ENCODE assay signal across 9 mouse cellular contexts in the genomic region with DNA sequence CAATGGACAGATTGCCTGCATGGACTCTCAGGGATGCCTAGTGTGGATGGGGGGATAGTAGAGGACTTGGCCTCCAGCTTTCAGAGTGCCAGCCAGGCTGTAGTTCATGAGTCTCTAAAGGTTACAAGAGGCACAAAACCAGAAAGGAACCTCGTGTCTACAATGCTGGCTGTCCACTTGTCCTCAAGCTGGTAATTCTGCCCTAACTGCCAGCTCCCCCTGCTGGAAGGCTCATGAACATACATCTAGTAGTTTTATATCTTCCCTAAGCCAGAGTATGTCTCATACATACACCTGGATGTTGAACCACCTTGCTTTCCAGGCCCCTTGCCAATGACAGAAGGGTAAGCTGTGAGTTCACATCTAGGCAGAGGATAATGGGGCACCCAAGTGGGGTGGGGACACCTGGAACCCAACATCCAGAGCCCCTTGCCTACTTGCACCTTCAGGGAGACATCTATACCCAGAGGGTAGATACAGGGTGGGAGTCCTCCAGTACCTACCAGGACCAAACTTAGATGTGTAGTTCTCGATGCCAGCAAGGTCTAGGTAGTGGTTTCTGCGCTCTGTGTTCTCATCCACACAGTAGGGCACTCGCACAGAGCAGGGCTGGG. TPM values are rescaled to one million over a fixed set of nuclear protein-coding genes. Genes with fewer than 3 reads are reported as not detected.
DNase-seq lines count a peak whose midpoint lies in the region; ATAC-seq and TF ChIP-seq lines count a peak whose summit lies in the region.
"Had no signal": no experiment of that assay in that cellular context is flagged by ENCODE, and none has a peak within 500 bp of the region (broad histone marks: within the 10 kb centered on the region; RNA-seq: fewer than 3 reads in every experiment).

No protein-coding gene starts in this region.

- H3K4me2 ChIP-seq in kidney, embryonic 14.5 days (replicated peaks; ENCODE audit: low read depth, low read length): no peak overlapping the region
- H3K4me2 ChIP-seq in stomach, postnatal 0 days (replicated peaks; ENCODE audit: low read depth): no peak overlapping the region

- ATAC-seq in kidney, embryonic 14.5 days (ENCODE audit: low FRiP score, low TSS enrichment): no peak
- ATAC-seq in megakaryocyte-erythroid progenitor cell, adult 5-6 weeks (replicated peaks; ENCODE audit: low FRiP score, low TSS enrichment, poor library complexity, severe bottlenecking): peak; percentile 63
- ATAC-seq in stomach, postnatal 0 days (ENCODE audit: low FRiP score, low TSS enrichment): 0 out of 2 replicates have a peak, but pooled peaks have one; percentile 2

- no peak overlapping the region for H3K27ac ChIP-seq in kidney, embryonic 14.5 days (ENCODE audit: low read depth, low read length)
- H3K27ac ChIP-seq in stomach, postnatal 0 days (replicated peaks): no peak overlapping the region

- 71% methylated on average over 4 of the region's 4 CpGs for WGBS in kidney, embryonic 14.5 days
- 65% methylated on average over 4 of the region's 4 CpGs for WGBS in stomach, postnatal 0 days

- H3K9ac ChIP-seq in kidney, embryonic 14.5 days (ENCODE audit: low read depth, low read length): no peak overlapping the region
- no peak overlapping the region for H3K9ac ChIP-seq in stomach, postnatal 0 days (ENCODE audit: low read length)

- peak; percentile 56 for DNase-seq in kidney, adult 11 months
- DNase-seq in MN1 (ENCODE audit: low spot score): peak; percentile 24
- peak; percentile 72 to 79 for DNase-seq in cerebellum, postnatal 14 days
- DNase-seq in gastrocnemius, postnatal 14 days: peak; percentile 54
- DNase-seq in layer of hippocampus, adult 18-20 months (ENCODE audit: low spot score in 2 of 2): peak; percentile 22 to 64
- peak; percentile 77 for DNase-seq in stomach, postnatal 0 days (ENCODE audit: low spot score)

- intact Hi-C loops in gastrocnemius, postnatal 14 days (cut with DNase I; ENCODE audit: low total_unique reads): loop anchor here (2.0 kb wide), 1 partner anchor 105 kb away; no protein-coding TSS in a partner anchor

- no peaks in the 10 kb centered on the region for H3K9me3 ChIP-seq in kidney, embryonic 14.5 days (ENCODE audit: control insufficient read depth, low read length)
- H3K9me3 ChIP-seq in stomach, postnatal 0 days (ENCODE audit: control insufficient read depth, low read length): no peaks in the 10 kb centered on the region

- no peaks in the 10 kb centered on the region for H3K36me3 ChIP-seq in kidney, embryonic 14.5 days (ENCODE audit: control insufficient read depth, insufficient read depth, low read length)
- H3K36me3 ChIP-seq in stomach, postnatal 0 days (ENCODE audit: control insufficient read depth, insufficient read depth, low read length): no peaks in the 10 kb centered on the region

- H3K4me1 ChIP-seq in kidney, embryonic 14.5 days (ENCODE audit: control insufficient read depth, insufficient read depth, low read length): no peaks in the 10 kb centered on the region
- H3K4me1 ChIP-seq in stomach, postnatal 0 days (replicated peaks; ENCODE audit: control insufficient read depth, insufficient read depth): no peaks in the 10 kb centered on the region

- no peak for TF ChIP-seq EP300 in stomach, postnatal 0 days (optimal IDR thresholded peaks at IDR 0.05)

- H3K27me3 ChIP-seq in kidney, embryonic 14.5 days (ENCODE audit: control insufficient read depth, insufficient read depth, low read length): no peaks in the 10 kb centered on the region
- H3K27me3 ChIP-seq in stomach, postnatal 0 days (ENCODE audit: control insufficient read depth, insufficient read depth, low read length): no peaks in the 10 kb centered on the region

- TF ChIP-seq CTCF in stomach, postnatal 0 days (IDR thresholded peaks at IDR 0.05; ENCODE audit: low read depth): peak; percentile 95

- no peak overlapping the region for H3K4me3 ChIP-seq in kidney, embryonic 14.5 days (ENCODE audit: low read length)
- H3K4me3 ChIP-seq in stomach, postnatal 0 days (ENCODE audit: low read depth, low read length): no peak overlapping the region
- H3K4me3 ChIP-seq: erythroblast, embryonic 14.5 days had no signal

RNA-seq across cellular contexts. Expression of gene Nkd2, which starts 25.1 kb away (rescaled TPM):
- 3.7 and 4.1 TPM in 2 replicates for polyA plus RNA-seq in kidney, embryonic 14.5 days (2014; fragmentation: Nextera tagmentation; extraction: Ambion mirVana)
- total RNA-seq in gastrocnemius, postnatal 14 days (2021): 1 to 10 TPM; 1.6 to 2.2 TPM
- total RNA-seq in layer of hippocampus, adult 18-20 months (2021): 1 to 10 TPM; 7.4 to 8.5 TPM
- not detected in 2 replicates for total RNA-seq in megakaryocyte-erythroid progenitor cell, adult 5-6 weeks (2014; fragmentation: Nextera tagmentation)
- not detected in 2 replicates for total RNA-seq in megakaryocyte-erythroid progenitor cell, adult 5-6 weeks (2017)
- polyA plus RNA-seq in stomach, postnatal 0 days (2015; fragmentation: Nextera tagmentation; extraction: Ambion mirVana): 4.5 and 4.7 TPM in 2 replicates
- polyA plus RNA-seq: erythroblast, embryonic 14.5 days had no signal

Comparison
In these comparisons a context has a peak if more than half of its experiments do, and no peak if none do; other contexts are left out.
1. DNase-seq: peak in every context shown above with its lines; median percentile 77 in stomach, postnatal 0 days; 76 in cerebellum, postnatal 14 days; 56 in kidney, adult 11 months; 54 in gastrocnemius, postnatal 14 days; 43 in layer of hippocampus, adult 18-20 months; 24 in MN1.